Mouse (Mus musculus) limb, embryonic 15.5 days (tissue): Measurements from ENCODE around the gene Rfx2. TPM values are rescaled to one million over a fixed set of nuclear protein-coding genes. Genes with fewer than 3 reads are reported as not detected.

Source experiments
- ATAC-seq: fragments of 200-750 bp; cut with Nextera tagmentation; 2 replicates; pipeline ENCODE4 v1.8.0; 2017; ENCODE audit warnings: low read depth, moderate TSS enrichment; ENCODE audit not compliant: insufficient number of reproducible peaks, low FRiP score, low TSS enrichment
- H3K27ac ChIP-seq: fragments of 300-500 bp; sonication (generic); 2 replicates; pipeline ENCODE4 v1.5.1; 2015; ENCODE audit warnings: moderate library complexity, mild to moderate bottlenecking, inconsistent platforms
- H3K27me3 ChIP-seq: fragments of 300-500 bp; sonication (generic); 2 replicates; pipeline ENCODE4 v1.6.1; 2015; ENCODE audit warnings: inconsistent platforms
- H3K36me3 ChIP-seq: fragments of 300-500 bp; sonication (generic); 2 replicates; pipeline ENCODE4 v1.6.1; 2015; ENCODE audit warnings: inconsistent platforms
- H3K4me1 ChIP-seq: fragments of 300-500 bp; sonication (generic); 2 replicates; pipeline ENCODE4 v1.6.1; 2015; ENCODE audit warnings: inconsistent platforms
- H3K4me2 ChIP-seq: fragments of 300-500 bp; sonication (generic); 2 replicates; pipeline ENCODE4 v1.6.1; 2015; ENCODE audit warnings: mild to moderate bottlenecking, inconsistent platforms
- H3K4me3 ChIP-seq: fragments of 300-500 bp; sonication (generic); 2 replicates; pipeline ENCODE4 v1.5.1; 2015; ENCODE audit warnings: mild to moderate bottlenecking, inconsistent platforms
- H3K9ac ChIP-seq: fragments of 300-500 bp; sonication (generic); 2 replicates; pipeline ENCODE4 v1.6.1; 2015; ENCODE audit warnings: inconsistent platforms
- H3K9me3 ChIP-seq: fragments of 300-500 bp; sonication (generic); 2 replicates; pipeline ENCODE4 v1.6.1; 2016; ENCODE audit warnings: inconsistent platforms
- WGBS: fragments of 180-500 bp; shearing (Covaris S2); methylation state at CpG from one replicate; pipeline ENCODE4 v1.1.7; 2015; 5-methylcytosine and 5-hydroxymethylcytosine counted together
- polyA plus RNA-seq: library from polyadenylated mRNA; unstranded; fragments of >200 nt; fragmentation: Nextera tagmentation; extraction: Ambion mirVana; gene quantifications from 2 replicates; pipeline ENCODE4 v1.2.1, GENCODE M21; 2015

The Rfx2 gene
- polyA plus RNA-seq, 1 experiment from 2014 or later, result 6.0 TPM

DNA sequence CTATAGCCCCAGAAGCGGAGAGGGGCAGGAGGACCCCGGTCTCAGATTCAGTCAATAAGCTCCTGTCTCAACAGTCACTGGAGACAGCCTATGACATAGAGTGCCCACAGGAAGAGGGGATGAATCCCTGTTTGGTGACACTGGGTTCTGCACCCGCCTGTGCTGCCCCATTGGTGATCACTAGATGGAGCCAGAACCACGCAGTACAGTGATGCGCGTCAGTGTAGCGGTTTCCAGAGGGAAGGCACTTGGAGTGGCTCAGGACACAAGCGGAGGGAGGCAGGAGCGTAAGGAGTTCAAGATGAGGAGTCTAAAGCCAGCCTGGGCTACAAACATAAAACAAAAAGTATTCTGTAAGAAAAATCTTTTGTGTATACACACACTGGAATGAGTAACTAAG, 22.3 kb downstream of the Rfx2 start:
- Histone ChIP-seq H3K27me3 (no peaks in the 10 kb centered on the region), H3K9me3 (no peaks in the 10 kb centered on the region), H3K4me1 (peaks cover 12% of the 10 kb centered on the region), H3K4me2 (no peak overlapping the region), H3K9ac (no peak overlapping the region), H3K27ac (no peak overlapping the region), H3K4me3 (no peak overlapping the region), H3K36me3 (no peaks in the 10 kb centered on the region)
- peak; percentile 71 for ATAC-seq
- WGBS, result 9% methylated on average over 9 of the region's 9 CpGs

DNA sequence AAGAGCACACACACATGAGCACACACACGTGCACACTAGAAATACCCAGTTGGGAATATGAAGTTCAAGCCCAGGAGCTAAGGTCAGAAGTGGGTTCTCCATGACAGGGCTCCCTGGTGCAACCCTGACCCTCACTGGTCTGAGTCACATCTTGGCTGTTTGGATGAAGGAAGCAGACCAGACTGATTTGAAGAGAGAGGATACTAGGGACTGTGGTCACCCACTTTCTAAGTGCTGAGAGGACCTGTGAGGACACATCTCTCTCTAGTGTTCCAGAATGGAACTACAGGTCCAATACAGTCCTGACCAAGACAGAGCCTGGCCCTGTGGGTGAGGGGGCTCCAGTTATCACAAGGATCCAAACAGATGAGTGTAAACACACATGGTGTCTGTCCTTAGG, 25.0 kb downstream of the Rfx2 start:
- no peak for ATAC-seq
- H3K27ac ChIP-seq, result no peak overlapping the region
- no peak overlapping the region for H3K4me2 ChIP-seq
- H3K9ac ChIP-seq, result no peak overlapping the region
- 75% methylated on average over 1 of the region's 1 CpGs for WGBS
- H3K4me1 ChIP-seq, result peaks cover 10% of the 10 kb centered on the region
- no peaks in the 10 kb centered on the region for H3K27me3 ChIP-seq
- H3K4me3 ChIP-seq, result no peak overlapping the region
- H3K36me3 ChIP-seq, result peaks cover 3% of the 10 kb centered on the region; the same call in 1 of the 2 replicates
- no peaks in the 10 kb centered on the region for H3K9me3 ChIP-seq

DNA sequence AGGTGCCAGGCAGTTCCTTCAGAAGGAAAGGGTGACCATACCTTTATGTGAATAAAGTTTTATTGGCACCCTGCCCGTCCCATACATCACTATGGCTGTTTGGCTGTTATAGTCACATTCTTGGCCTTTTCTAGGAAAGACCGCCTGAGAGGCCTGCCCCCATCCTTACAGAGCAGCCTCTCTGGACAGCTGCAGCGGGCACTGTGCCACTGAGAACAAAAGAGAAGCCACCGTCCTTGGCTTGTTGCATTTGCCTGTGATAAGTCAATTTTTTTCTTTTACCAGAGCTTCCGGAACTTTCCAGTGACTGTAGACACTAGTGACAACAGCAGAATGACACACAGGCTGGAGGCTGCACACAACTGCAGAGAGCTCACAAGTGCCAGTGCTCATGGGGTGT, 25.9 kb downstream of the Rfx2 start:
- WGBS, result 67% methylated on average over 5 of the region's 5 CpGs
- no peaks in the 10 kb centered on the region for H3K27me3 ChIP-seq
- no peak for ATAC-seq
- H3K36me3 ChIP-seq, result peaks cover 3% of the 10 kb centered on the region; the same call in 1 of the 2 replicates
- H3K4me1 ChIP-seq, result peaks cover 1% of the 10 kb centered on the region
- H3K27ac ChIP-seq, result no peak overlapping the region
- H3K9ac ChIP-seq, result no peak overlapping the region
- no peaks in the 10 kb centered on the region for H3K9me3 ChIP-seq
- H3K4me3 ChIP-seq, result no peak overlapping the region
- H3K4me2 ChIP-seq, result no peak overlapping the region

DNA sequence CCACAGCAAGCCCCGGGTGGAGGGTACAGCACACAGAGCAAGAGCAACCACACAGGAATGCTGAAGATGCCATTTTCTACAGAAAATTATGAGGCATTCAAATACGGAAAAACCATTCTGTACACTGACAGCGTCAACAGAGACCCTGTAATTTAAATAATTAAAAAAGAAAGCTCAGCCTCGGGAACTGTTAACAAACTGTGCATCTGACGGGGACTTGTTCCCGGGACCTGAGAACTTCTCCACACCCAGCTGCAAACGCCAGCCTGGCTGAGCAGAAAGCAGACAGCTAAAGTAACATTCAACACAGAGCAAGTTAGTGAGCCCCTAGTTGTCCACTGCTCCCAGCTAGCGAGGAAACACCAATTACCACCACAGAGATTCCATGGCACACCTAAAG, 28.7 kb downstream of the Rfx2 start:
- no peak overlapping the region for H3K4me3 ChIP-seq
- peaks cover 3% of the 10 kb centered on the region; the same call in 1 of the 2 replicates for H3K36me3 ChIP-seq
- no peak overlapping the region for H3K4me2 ChIP-seq
- H3K9me3 ChIP-seq, result no peaks in the 10 kb centered on the region
- no peak overlapping the region for H3K27ac ChIP-seq
- 71% methylated on average over 8 of the region's 8 CpGs for WGBS
- no peak overlapping the region for H3K9ac ChIP-seq
- no peaks in the 10 kb centered on the region for H3K4me1 ChIP-seq
- no peak for ATAC-seq
- H3K27me3 ChIP-seq, result no peaks in the 10 kb centered on the region

DNA sequence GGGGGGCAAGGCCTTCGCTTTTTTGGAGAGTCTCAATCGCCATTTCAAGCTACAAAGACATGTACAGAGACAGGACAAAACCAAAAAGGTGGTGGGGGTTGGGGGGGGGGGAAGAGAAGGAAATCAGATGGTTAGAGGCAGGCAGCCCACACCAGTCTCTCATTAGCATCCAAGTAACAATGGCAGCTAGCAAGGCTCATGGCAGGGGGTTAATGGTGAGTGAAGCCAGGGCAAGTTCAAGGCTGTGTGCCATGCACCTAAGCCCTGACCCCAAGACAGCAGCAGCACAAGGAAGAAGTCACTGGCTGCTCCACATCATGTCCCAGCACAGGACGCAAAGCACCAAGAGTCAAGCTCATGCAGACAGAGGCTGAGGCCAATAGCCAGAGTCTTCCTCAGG, 31.5 kb downstream of the Rfx2 start:
- 82% methylated on average over 3 of the region's 3 CpGs for WGBS
- H3K9ac ChIP-seq, result no peak overlapping the region
- ATAC-seq, result no peak

DNA sequence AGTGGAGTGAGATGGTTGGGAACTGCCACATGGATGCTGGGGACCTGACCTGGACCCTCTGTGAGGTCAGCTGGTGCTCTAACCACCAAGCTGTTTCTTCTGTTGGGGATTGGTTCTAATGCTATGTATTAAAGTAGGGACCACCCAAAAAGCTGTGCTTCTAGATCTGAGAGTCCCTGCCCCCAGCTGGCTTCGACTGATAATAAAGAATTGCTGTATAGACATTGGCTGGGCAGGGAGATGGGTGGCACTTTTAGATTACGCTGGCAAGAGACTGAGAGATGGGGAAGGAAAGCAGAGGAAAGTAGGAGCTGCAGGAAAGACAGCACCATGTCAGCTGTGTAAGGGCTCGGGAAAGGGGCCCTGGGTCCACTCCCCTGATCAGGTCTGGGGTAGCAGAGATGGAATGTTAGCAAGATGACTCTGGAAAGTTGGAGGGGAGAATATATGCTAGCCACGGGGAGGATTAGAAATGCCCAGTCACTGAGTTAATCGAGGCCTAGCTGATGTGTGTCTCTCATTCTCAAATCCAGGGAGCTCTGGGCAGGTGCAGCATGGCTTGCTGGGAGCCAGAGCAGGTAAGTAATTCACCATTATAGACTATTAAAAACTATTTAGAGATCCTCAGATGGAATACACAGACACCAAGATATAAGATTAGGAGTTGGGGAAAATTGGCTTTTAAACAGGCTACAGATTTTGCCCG, 37.0 kb downstream of the Rfx2 start:
- H3K4me2 ChIP-seq, result no peak overlapping the region
- ATAC-seq, result no peak
- WGBS, result 63% methylated on average over 6 of the region's 6 CpGs

More for the DNA sequence above, 31.5 kb downstream of the Rfx2 start:
- Histone ChIP-seq H3K4me2 (no peak overlapping the region), H3K27me3 (no peaks in the 10 kb centered on the region), H3K4me1 (no peaks in the 10 kb centered on the region), H3K27ac (no peak overlapping the region), H3K36me3 (peaks cover 3% of the 10 kb centered on the region; the same call in 1 of the 2 replicates), H3K4me3 (no peak overlapping the region), H3K9me3 (no peaks in the 10 kb centered on the region)

DNA sequence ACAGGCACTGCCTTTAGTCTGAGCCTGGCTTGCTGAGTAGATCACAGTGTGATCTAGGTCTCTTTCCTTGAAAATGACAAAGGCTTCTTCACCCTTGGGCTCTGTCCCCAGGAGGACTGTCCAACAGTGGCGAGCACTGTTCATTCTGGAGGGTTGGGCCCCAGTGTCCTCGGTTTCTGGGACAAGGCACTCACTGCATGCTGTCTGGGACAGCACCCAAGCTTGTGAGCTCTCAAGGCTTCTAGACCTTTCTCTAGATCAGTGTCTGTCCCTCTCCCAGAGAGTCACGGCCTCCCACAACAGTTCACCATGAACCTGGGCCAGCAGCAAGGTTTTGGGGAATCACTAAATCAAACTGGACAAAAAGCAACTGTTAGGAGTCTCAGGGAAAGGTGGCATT, 38.2 kb downstream of the Rfx2 start:
- Histone ChIP-seq H3K9me3 (no peaks in the 10 kb centered on the region), H3K27me3 (no peaks in the 10 kb centered on the region), H3K27ac (no peak overlapping the region), H3K9ac (no peak overlapping the region), H3K4me1 (no peaks in the 10 kb centered on the region), H3K36me3 (no peaks in the 10 kb centered on the region), H3K4me3 (no peak overlapping the region), H3K4me2 (no peak overlapping the region)
- WGBS, result 84% methylated on average over 3 of the region's 3 CpGs
- ATAC-seq, result no peak

More for the DNA sequence above, 37.0 kb downstream of the Rfx2 start:
- no peaks in the 10 kb centered on the region for H3K4me1 ChIP-seq
- no peaks in the 10 kb centered on the region for H3K9me3 ChIP-seq
- no peaks in the 10 kb centered on the region for H3K36me3 ChIP-seq
- no peak overlapping the region for H3K4me3 ChIP-seq
- no peaks in the 10 kb centered on the region for H3K27me3 ChIP-seq
- no peak overlapping the region for H3K27ac ChIP-seq
- H3K9ac ChIP-seq, result no peak overlapping the region

DNA sequence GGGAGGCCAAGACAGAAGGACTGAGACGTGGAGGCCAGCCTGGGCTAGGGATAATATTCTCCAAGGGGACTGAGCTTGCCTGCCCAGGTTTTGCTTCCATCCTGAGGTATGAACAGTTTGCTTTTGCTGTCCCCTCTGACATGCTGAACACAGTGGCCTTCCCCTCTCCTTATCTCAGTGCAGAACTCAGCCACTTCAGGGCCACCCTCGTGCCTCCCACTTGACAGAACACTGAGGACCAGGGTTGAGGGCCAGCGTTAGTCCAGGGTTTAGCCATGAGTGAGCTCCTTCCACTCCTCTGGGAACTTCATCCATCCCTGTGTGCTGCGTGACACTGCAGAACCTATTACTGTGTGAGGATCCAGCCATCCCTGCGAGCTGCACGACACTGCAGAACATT, 41.5 kb downstream of the Rfx2 start:
- no peak overlapping the region for H3K4me2 ChIP-seq
- ATAC-seq, result no peak

DNA sequence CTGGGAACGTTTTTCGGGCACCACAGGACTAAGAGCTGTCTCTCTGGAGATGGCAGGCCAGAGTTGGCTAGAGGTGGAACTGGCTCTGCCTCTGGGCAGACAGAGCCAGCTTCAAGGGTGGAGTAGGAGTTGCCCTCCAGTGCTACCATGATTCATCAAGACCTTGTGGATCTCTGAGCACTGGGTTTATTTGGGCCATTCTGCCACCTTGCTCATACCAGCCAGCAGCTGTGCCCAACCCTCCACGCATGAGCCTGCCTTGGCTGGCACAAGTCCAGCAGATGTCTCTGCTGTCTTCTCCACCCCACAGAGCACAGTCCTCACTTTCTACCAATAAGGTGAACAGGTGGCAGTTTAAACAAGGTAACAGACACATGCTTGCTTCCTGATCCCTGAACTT, 41.9 kb downstream of the Rfx2 start:
- Histone ChIP-seq H3K27ac (no peak overlapping the region), H3K9me3 (no peaks in the 10 kb centered on the region), H3K4me3 (no peak overlapping the region), H3K4me2 (no peak overlapping the region), H3K36me3 (0 out of 2 replicates have a peak, but pooled peaks cover 5% of the 10 kb centered on the region), H3K9ac (no peak overlapping the region), H3K27me3 (no peaks in the 10 kb centered on the region), H3K4me1 (no peaks in the 10 kb centered on the region)
- 0 out of 2 replicates have a peak, but pooled peaks have one; percentile 18 for ATAC-seq
- 62% methylated on average over 3 of the region's 3 CpGs for WGBS

More for the DNA sequence above, 41.5 kb downstream of the Rfx2 start:
- no peak overlapping the region for H3K9ac ChIP-seq
- no peaks in the 10 kb centered on the region for H3K27me3 ChIP-seq
- no peaks in the 10 kb centered on the region for H3K4me1 ChIP-seq
- no peak overlapping the region for H3K4me3 ChIP-seq
- WGBS, result 87% methylated on average over 6 of the region's 6 CpGs
- H3K27ac ChIP-seq, result no peak overlapping the region
- 0 out of 2 replicates have a peak, but pooled peaks cover 5% of the 10 kb centered on the region for H3K36me3 ChIP-seq
- H3K9me3 ChIP-seq, result no peaks in the 10 kb centered on the region

DNA sequence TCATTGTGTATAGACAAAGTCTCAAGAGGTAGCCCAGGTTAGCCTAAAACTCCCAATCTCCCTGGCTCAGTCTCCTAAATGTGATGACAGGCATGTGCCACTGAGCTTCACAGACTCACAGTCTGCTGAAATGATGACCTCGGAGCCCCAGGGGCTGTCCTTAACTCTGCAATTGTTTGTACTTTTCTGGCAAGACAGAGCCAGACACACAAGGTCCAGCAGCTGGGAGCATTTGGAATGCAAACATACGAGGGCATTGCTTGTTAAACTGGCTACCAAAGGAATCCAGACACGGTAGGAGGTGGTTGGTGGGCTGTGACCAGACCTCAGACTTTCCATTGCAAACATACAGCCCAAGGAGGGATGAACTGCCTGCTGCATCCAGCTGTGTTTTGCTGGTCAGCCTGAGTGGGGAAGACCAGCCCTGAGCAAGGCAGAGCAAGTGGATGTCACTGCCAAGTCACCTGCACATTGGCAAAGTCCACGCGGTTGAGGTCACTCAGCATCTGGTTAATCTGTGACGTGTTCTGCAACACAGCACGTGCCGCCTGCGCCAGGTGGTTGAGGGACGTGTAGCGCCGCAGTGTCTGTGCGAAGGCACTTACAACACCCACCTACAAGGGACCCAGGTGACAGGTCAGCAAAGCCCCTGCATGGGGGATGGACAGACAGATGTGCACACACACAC, 50.4 kb downstream of the Rfx2 start:
- H3K36me3 ChIP-seq, result peaks cover 19% of the 10 kb centered on the region
- no peaks in the 10 kb centered on the region for H3K9me3 ChIP-seq
- H3K4me1 ChIP-seq, result no peaks in the 10 kb centered on the region
- no peak overlapping the region for H3K9ac ChIP-seq
- WGBS, result 82% methylated on average over 13 of the region's 13 CpGs
- no peak overlapping the region for H3K4me2 ChIP-seq
- no peak for ATAC-seq
- H3K4me3 ChIP-seq, result no peak overlapping the region
- no peaks in the 10 kb centered on the region for H3K27me3 ChIP-seq
- no peak overlapping the region for H3K27ac ChIP-seq

DNA sequence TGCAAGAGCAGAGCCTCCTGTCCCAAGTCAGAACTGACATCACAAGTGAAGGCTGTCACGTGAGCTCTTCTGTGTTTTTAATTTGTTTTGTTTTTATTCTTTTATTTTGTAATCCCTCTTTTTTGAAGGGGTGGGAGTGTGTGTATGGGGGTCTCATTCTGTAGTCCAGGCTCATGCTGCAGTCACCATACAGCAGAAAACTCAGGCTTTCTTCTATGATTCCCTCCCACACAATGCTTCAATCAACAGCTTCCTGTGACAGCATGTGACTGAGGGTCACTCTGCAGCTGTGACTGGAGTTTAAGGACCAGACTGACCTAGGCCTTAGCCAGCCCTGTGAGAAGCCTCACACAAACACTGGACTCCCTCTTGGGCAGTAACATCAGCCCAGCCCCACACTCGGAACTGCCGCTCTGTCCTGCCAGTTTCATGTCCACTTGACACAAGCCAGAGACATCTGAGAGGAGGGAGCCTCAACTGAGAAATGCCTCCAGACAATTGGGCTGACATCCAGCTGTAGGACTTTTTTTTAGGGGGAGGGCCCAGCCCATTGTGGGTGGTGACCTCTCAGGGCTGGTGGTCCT, 51.9 kb downstream of the Rfx2 start:
- Histone ChIP-seq H3K9ac (no peak overlapping the region), H3K4me2 (no peak overlapping the region), H3K4me1 (no peaks in the 10 kb centered on the region), H3K27me3 (no peaks in the 10 kb centered on the region), H3K9me3 (no peaks in the 10 kb centered on the region), H3K27ac (no peak overlapping the region), H3K36me3 (peaks cover 18% of the 10 kb centered on the region), H3K4me3 (no peak overlapping the region)
- no peak for ATAC-seq
- WGBS, result 54% methylated on average over 3 of the region's 3 CpGs

DNA sequence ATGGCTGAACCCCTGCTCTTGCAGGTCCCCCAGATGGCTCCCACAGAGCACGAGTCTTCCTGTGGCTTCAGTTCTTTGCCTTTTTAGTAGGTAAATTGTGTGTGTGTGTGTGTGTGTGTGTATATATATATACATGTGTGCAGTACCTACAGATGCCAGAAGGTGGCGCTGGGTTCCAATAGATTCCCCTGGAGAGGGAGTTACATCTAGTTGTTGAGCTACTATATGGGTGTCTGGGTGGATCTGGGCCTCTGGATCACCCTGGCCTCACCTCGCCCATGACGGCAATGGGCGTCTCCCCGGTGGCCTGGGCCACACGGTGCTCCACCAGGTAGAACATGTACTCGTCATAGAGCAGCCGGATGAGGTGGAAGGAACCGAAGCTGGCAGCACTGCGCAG, 53.2 kb downstream of the Rfx2 start:
- H3K9me3 ChIP-seq, result no peaks in the 10 kb centered on the region
- WGBS, result 90% methylated on average over 11 of the region's 11 CpGs
- H3K4me1 ChIP-seq, result no peaks in the 10 kb centered on the region
- H3K4me2 ChIP-seq, result no peak overlapping the region
- no peaks in the 10 kb centered on the region for H3K27me3 ChIP-seq
- ATAC-seq, result no peak
- no peak overlapping the region for H3K9ac ChIP-seq
- peaks cover 15% of the 10 kb centered on the region for H3K36me3 ChIP-seq
- H3K4me3 ChIP-seq, result no peak overlapping the region
- H3K27ac ChIP-seq, result no peak overlapping the region
